Mouse (Mus musculus) liver, embryonic 14.5 days (tissue): Measurements from ENCODE around the gene Arhgef19.

Source experiments
- CTCF ChIP-seq: IDR thresholded peaks from 2 replicates; pipeline ENCODE4 v1.5.1; 2016; ENCODE audit warnings: antibody characterized with exemption, low read depth, control low read depth
- EP300 ChIP-seq: IDR thresholded peaks from 2 replicates; pipeline ENCODE4 v1.6.1; 2016; ENCODE audit warnings: antibody characterized with exemption, low read depth

DNA sequence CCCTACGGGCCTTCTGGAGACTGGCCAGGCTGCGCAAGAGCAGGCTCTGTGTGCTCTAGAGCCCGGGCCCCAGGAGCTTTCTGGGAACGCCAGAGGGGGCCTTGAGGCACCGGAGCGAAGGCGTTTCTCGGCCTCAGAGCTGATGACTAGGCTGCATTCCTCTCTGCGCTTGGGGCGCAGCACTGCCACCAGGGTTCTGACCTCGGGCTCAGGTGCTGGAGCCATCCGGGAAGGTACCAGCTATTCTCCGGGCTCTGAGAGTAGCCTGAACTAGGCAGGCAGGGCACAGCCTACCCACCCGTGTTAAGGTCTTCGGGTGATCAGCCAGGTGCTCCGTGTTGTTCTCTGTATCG is 7.7 kb downstream of the Arhgef19 start:
- TF ChIP-seq CTCF (no peak), EP300 (no peak)
